Mouse (Mus musculus) limb, embryonic 15.5 days (tissue): ENCODE measurements around the gene Pbx1. TPM values are rescaled to one million over a fixed set of nuclear protein-coding genes. Genes with fewer than 3 reads are reported as not detected.

Experiments
- ATAC-seq: fragments of 200-750 bp; cut with Nextera tagmentation; 2 replicates; pipeline ENCODE4 v1.8.0; 2017; ENCODE audit warnings: low read depth, moderate TSS enrichment; ENCODE audit not compliant: insufficient number of reproducible peaks, low FRiP score, low TSS enrichment
- H3K27ac ChIP-seq: fragments of 300-500 bp; sonication (generic); 2 replicates; pipeline ENCODE4 v1.5.1; 2015; ENCODE audit warnings: moderate library complexity, mild to moderate bottlenecking, inconsistent platforms
- H3K27me3 ChIP-seq: fragments of 300-500 bp; sonication (generic); 2 replicates; pipeline ENCODE4 v1.6.1; 2015; ENCODE audit warnings: inconsistent platforms
- H3K36me3 ChIP-seq: fragments of 300-500 bp; sonication (generic); 2 replicates; pipeline ENCODE4 v1.6.1; 2015; ENCODE audit warnings: inconsistent platforms
- H3K4me1 ChIP-seq: fragments of 300-500 bp; sonication (generic); 2 replicates; pipeline ENCODE4 v1.6.1; 2015; ENCODE audit warnings: inconsistent platforms
- H3K4me2 ChIP-seq: fragments of 300-500 bp; sonication (generic); 2 replicates; pipeline ENCODE4 v1.6.1; 2015; ENCODE audit warnings: mild to moderate bottlenecking, inconsistent platforms
- H3K4me3 ChIP-seq: fragments of 300-500 bp; sonication (generic); 2 replicates; pipeline ENCODE4 v1.5.1; 2015; ENCODE audit warnings: mild to moderate bottlenecking, inconsistent platforms
- H3K9ac ChIP-seq: fragments of 300-500 bp; sonication (generic); 2 replicates; pipeline ENCODE4 v1.6.1; 2015; ENCODE audit warnings: inconsistent platforms
- H3K9me3 ChIP-seq: fragments of 300-500 bp; sonication (generic); 2 replicates; pipeline ENCODE4 v1.6.1; 2016; ENCODE audit warnings: inconsistent platforms
- WGBS: fragments of 180-500 bp; shearing (Covaris S2); methylation state at CpG from one replicate; pipeline ENCODE4 v1.1.7; 2015; 5-methylcytosine and 5-hydroxymethylcytosine counted together
- polyA plus RNA-seq: library from polyadenylated mRNA; unstranded; fragments of >200 nt; fragmentation: Nextera tagmentation; extraction: Ambion mirVana; gene quantifications from 2 replicates; pipeline ENCODE4 v1.2.1, GENCODE M21; 2015

Pbx1 gene
- polyA plus RNA-seq, 1 experiment from 2014 or later: 25.5 TPM

DNA sequence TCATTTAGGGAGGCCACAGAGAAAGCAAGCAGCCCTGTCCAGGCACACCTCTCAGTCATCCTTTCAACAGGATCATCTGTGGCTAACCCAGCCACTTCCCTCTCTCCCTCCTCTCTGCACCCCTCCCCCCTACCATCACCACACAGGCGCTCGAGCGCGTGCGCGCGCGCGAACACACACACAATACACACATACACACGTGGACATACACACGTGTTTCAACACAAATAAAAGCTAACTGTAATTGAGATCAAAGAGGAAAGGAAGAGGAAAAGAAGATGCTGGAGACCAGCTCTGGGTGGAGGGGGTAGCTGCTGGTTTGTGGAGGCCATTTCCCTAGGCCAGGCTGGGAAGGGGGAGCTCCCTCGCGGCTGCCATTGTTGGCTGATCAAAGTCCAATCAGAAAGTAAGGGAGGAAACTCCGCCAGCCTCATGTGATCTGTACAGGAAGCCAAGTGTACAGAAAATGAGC is 75.1 kb downstream of the Pbx1 start:
- H3K27me3 ChIP-seq: no peaks in the 10 kb centered on the region
- no peak overlapping the region for H3K4me3 ChIP-seq
- H3K36me3 ChIP-seq: peaks cover 5% of the 10 kb centered on the region; the same call in 1 of the 2 replicates
- ATAC-seq: no peak
- WGBS: 24% methylated on average over 14 of the region's 14 CpGs
- H3K9me3 ChIP-seq: no peaks in the 10 kb centered on the region
- peaks cover 34% of the 10 kb centered on the region for H3K4me1 ChIP-seq
- H3K27ac ChIP-seq: no peak overlapping the region
- no peak overlapping the region for H3K9ac ChIP-seq
- peak overlapping the region; percentile 27; the same call in 1 of the 2 replicates for H3K4me2 ChIP-seq

- WGBS: 24% methylated on average over 10 of the region's 10 CpGs
- Histone ChIP-seq H3K9me3 (no peaks in the 10 kb centered on the region), H3K27ac (no peak overlapping the region), H3K27me3 (no peaks in the 10 kb centered on the region), H3K4me1 (peaks cover 34% of the 10 kb centered on the region), H3K4me3 (no peak overlapping the region), H3K9ac (no peak overlapping the region), H3K36me3 (peaks cover 5% of the 10 kb centered on the region; the same call in 1 of the 2 replicates), H3K4me2 (no peak overlapping the region)
- ATAC-seq: no peak
These were observed 76.0 kb downstream of the Pbx1 start for GRCm38 (mm10) chr1:168355985-168356556.

GRCm38 (mm10) chr1:168354934-168355333 is 77.1 kb downstream of the Pbx1 start:
- Histone ChIP-seq H3K27ac (no peak overlapping the region), H3K27me3 (no peaks in the 10 kb centered on the region), H3K9me3 (no peaks in the 10 kb centered on the region), H3K9ac (no peak overlapping the region), H3K4me3 (no peak overlapping the region), H3K36me3 (no peaks in the 10 kb centered on the region), H3K4me2 (no peak overlapping the region), H3K4me1 (peaks cover 34% of the 10 kb centered on the region)
- 47% methylated on average over 4 of the region's 4 CpGs for WGBS
- ATAC-seq: no peak

GRCm38 (mm10) chr1:168348036-168348784 is 83.9 kb downstream of the Pbx1 start:
- no peaks in the 10 kb centered on the region for H3K36me3 ChIP-seq
- no peak overlapping the region for H3K4me2 ChIP-seq
- H3K4me1 ChIP-seq: peaks cover 23% of the 10 kb centered on the region
- no peak overlapping the region for H3K9ac ChIP-seq
- WGBS: 83% methylated on average over 8 of the region's 8 CpGs
- H3K9me3 ChIP-seq: no peaks in the 10 kb centered on the region
- no peak for ATAC-seq
- H3K27ac ChIP-seq: no peak overlapping the region
- H3K27me3 ChIP-seq: no peaks in the 10 kb centered on the region
- H3K4me3 ChIP-seq: no peak overlapping the region

GRCm38 (mm10) chr1:168344918-168345317 is 87.2 kb downstream of the Pbx1 start:
- Histone ChIP-seq H3K4me1 (peaks cover 29% of the 10 kb centered on the region), H3K27me3 (no peaks in the 10 kb centered on the region), H3K27ac (no peak overlapping the region), H3K9me3 (no peaks in the 10 kb centered on the region), H3K36me3 (no peaks in the 10 kb centered on the region), H3K9ac (no peak overlapping the region), H3K4me3 (no peak overlapping the region), H3K4me2 (no peak overlapping the region)
- no peak for ATAC-seq
- 55% methylated on average over 8 of the region's 8 CpGs for WGBS

- WGBS: 57% methylated on average over 5 of the region's 5 CpGs
- no peak overlapping the region for H3K4me3 ChIP-seq
- peaks cover 29% of the 10 kb centered on the region for H3K4me1 ChIP-seq
- H3K9ac ChIP-seq: no peak overlapping the region
- H3K36me3 ChIP-seq: no peaks in the 10 kb centered on the region
- no peak for ATAC-seq
- H3K27me3 ChIP-seq: no peaks in the 10 kb centered on the region
- no peak overlapping the region for H3K4me2 ChIP-seq
- H3K9me3 ChIP-seq: no peaks in the 10 kb centered on the region
- 0 out of 2 replicates have a peak overlapping the region, but pooled peaks have one; percentile 4 for H3K27ac ChIP-seq
These were observed 87.8 kb downstream of the Pbx1 start for GRCm38 (mm10) chr1:168344262-168344661.

- H3K4me1 ChIP-seq: peaks cover 33% of the 10 kb centered on the region
- no peak overlapping the region for H3K4me3 ChIP-seq
- ATAC-seq: no peak
- H3K9me3 ChIP-seq: no peaks in the 10 kb centered on the region
- no peaks in the 10 kb centered on the region for H3K36me3 ChIP-seq
- no peak overlapping the region for H3K9ac ChIP-seq
- no peak overlapping the region for H3K4me2 ChIP-seq
- no peaks in the 10 kb centered on the region for H3K27me3 ChIP-seq
- 49% methylated on average over 6 of the region's 6 CpGs for whole genome bisulfite sequencing
- H3K27ac ChIP-seq: peak overlapping the region; percentile 40; the same call in 1 of the 2 replicates
These were observed 89.8 kb downstream of the Pbx1 start for GRCm38 (mm10) chr1:168342269-168342668.

DNA sequence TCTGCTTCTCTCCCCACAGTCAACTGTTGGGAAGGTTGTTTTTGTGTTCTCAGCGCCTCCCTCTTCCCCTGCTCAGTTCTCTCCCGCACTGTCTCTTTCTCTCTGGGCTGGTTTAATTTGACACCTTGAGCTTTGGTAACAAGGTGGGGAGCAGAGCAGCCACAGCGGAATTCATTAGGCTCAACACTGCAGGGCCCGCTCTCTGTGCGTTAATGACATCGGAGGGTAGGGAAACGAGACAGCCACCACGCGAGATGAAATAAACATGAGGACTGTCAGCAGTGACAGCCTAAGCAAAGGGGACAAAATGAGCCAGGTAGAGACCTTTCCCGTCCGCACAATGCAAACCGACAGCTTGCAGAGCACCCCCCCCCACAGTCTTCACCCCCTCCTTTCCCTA is 90.2 kb downstream of the Pbx1 start:
- peak overlapping the region; percentile 40; the same call in 1 of the 2 replicates for H3K27ac ChIP-seq
- WGBS: 29% methylated on average over 12 of the region's 12 CpGs
- ATAC-seq: no peak
- peaks cover 33% of the 10 kb centered on the region for H3K4me1 ChIP-seq
- no peak overlapping the region for H3K4me2 ChIP-seq
- H3K4me3 ChIP-seq: no peak overlapping the region
- no peaks in the 10 kb centered on the region for H3K36me3 ChIP-seq
- H3K9me3 ChIP-seq: no peaks in the 10 kb centered on the region
- no peak overlapping the region for H3K9ac ChIP-seq
- H3K27me3 ChIP-seq: no peaks in the 10 kb centered on the region

DNA sequence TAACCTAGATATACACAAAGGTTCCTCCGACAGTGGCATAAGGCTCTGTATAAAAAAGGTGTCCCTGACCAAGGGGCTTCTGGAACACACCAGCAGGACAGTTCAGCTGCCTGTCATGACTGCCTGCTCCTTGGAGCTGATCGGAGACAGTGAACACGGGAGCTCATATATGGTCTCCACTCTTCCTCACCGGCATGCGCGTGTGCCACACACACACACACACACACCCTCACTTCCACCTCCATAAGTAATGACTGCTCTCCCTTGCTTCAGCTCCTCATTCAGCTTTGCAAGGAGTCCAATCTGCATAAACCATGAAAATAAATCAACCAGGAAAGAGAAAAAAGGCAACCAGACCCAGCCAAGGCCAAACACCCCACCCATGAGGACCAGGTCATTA is 90.7 kb downstream of the Pbx1 start:
- 73% methylated on average over 6 of the region's 6 CpGs for WGBS
- no peak overlapping the region for H3K9ac ChIP-seq

DNA sequence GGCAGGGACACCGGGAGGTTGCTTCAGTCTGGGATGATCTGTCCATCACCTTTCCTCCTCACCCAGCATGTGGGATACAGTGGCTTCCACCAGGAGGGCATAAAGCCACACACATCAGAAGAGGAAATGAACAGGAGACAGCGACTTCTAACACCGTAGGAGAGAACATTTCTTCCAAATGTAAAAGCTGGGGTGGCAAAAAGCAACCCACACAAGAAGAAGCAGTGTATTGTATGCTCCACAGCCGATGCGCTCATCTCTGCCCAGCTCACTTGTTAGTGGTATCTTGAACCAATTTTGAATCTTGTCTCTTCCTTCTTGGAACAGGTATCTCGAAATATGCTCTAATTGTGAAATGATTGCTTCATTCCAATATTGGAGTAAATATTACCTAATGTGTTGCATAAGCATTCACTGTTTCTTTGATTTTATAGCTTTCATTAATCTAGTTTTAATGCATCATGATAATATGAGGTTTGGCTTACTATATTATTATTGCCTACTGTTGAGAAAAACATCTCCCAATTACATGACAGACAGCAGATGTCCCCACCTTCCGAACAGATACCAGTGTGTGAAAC is 95.7 kb downstream of the Pbx1 start:
- H3K4me1 ChIP-seq: peaks cover 9% of the 10 kb centered on the region; the same call in 1 of the 2 replicates
- H3K36me3 ChIP-seq: no peaks in the 10 kb centered on the region
- 85% methylated on average over 7 of the region's 7 CpGs for WGBS
- H3K4me2 ChIP-seq: no peak overlapping the region
- no peak overlapping the region for H3K4me3 ChIP-seq
- ATAC-seq: no peak
- no peaks in the 10 kb centered on the region for H3K27me3 ChIP-seq
- peak overlapping the region; percentile 76 for H3K27ac ChIP-seq
- H3K9me3 ChIP-seq: no peaks in the 10 kb centered on the region
- H3K9ac ChIP-seq: no peak overlapping the region

More for the DNA sequence above, 90.7 kb downstream of the Pbx1 start:
- H3K4me3 ChIP-seq: no peak overlapping the region
- no peak overlapping the region for H3K4me2 ChIP-seq
- H3K9me3 ChIP-seq: no peaks in the 10 kb centered on the region
- ATAC-seq: no peak
- H3K36me3 ChIP-seq: no peaks in the 10 kb centered on the region
- no peak overlapping the region for H3K27ac ChIP-seq
- H3K27me3 ChIP-seq: no peaks in the 10 kb centered on the region
- peaks cover 30% of the 10 kb centered on the region for H3K4me1 ChIP-seq

- H3K36me3 ChIP-seq: no peaks in the 10 kb centered on the region
- H3K27me3 ChIP-seq: no peaks in the 10 kb centered on the region
- ATAC-seq: no peak
- no peak overlapping the region for H3K4me3 ChIP-seq
- peaks cover 8% of the 10 kb centered on the region; the same call in 1 of the 2 replicates for H3K4me1 ChIP-seq
- peak overlapping the region; percentile 76 for H3K27ac ChIP-seq
- WGBS: 70% methylated on average over 8 of the region's 8 CpGs
- H3K4me2 ChIP-seq: no peak overlapping the region
- no peaks in the 10 kb centered on the region for H3K9me3 ChIP-seq
- H3K9ac ChIP-seq: no peak overlapping the region
These were observed 97.1 kb downstream of the Pbx1 start for GRCm38 (mm10) chr1:168334831-168335574.
